Mouse (Mus musculus): ENCODE measurements around the gene 2410137M14Rik. TPM values are rescaled to one million over a fixed set of nuclear protein-coding genes. Genes with fewer than 3 reads are reported as not detected.
"Not testable (repeated sequence)": the region's sequence is repeated elsewhere in the genome, so short reads cannot be mapped to it uniquely, and the experiment has no call there.

The 2410137M14Rik gene
- not detected for total RNA-seq (2021)
- long read RNA-seq, experiment 1, result 0 reads
- long read RNA-seq, experiment 2, result 0 reads

DNA sequence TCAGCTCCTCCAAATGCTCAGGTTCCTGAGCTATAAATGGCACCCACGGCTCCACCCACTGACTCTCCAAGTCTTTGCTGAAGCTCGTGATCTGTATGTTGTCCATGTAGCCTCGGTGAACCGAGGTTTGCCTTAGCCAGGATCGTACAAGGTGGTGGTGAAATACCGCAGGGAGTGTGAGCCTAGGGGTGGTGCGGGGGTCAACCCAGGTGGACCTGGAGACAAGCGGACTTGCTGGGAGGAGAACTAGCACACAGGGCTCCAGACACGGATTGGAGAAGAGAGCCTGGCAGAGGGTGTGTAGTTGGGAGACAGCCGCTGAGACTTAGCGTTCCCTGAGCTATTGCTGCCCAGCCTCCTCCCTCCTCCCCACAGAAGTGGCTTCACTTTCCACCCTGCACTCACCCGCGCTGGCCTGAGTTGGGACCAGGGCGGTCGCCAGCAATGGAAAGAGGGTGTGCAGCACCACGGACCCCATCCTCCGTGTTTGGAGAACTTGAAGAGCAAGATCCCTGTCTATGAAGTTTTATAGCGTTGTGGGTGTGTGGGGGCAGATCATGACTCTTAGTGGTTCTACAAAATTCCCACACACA is at the start of gene 2410137M14Rik:
TSS of gene 2410137M14Rik (minus strand) at position 17 of the 593 bp plus-strand sequence.
- DNase-seq (ENCODE audit: low spot score in 2 of 2), result peak; percentile 19 to 30

GRCm38 (mm10) chr17:37029162-37029561 is 48.1 kb upstream of the 2410137M14Rik start:
- no peak for DNase-seq (ENCODE audit: low spot score in 2 of 2)
- intact Hi-C loops (cut with DNase I), result no loop called here

More for the DNA sequence above, at the start of gene 2410137M14Rik:
- intact Hi-C loops (cut with DNase I), result no loop called here

- intact Hi-C loops (cut with DNase I), result no loop called here
- DNase-seq (ENCODE audit: low spot score in 2 of 2), result peak; percentile 95 to 98
Observed at GRCm38 (mm10) chr17:37028683-37029120, 47.7 kb upstream of the 2410137M14Rik start.

GRCm38 (mm10) chr17:37028212-37028611 is 47.2 kb upstream of the 2410137M14Rik start:
- no peak for DNase-seq (ENCODE audit: low spot score in 2 of 2)
- intact Hi-C loops (cut with DNase I), result no loop called here

DNA sequence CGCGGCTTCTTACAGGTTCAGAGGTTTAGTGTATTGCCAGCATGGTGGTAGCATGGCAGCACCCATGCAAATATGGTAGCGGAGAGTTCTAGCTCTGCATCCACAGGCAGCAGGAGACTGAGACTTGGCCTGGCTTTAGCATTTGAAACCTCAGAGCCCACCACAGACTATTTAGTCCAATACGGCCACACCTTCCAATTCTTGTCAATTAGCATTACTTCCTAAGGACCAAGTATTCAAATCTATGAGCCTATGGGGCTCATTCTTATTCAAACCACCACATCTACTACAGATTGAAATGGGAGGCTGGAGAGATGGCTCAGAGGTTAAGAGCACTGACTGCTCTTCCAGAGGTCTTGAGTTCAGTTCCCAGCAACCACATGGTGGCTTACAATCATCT is 46.4 kb upstream of the 2410137M14Rik start:
- intact Hi-C loops (cut with DNase I), result no loop called here
- DNase-seq (ENCODE audit: low spot score in 2 of 2), result no peak

DNA sequence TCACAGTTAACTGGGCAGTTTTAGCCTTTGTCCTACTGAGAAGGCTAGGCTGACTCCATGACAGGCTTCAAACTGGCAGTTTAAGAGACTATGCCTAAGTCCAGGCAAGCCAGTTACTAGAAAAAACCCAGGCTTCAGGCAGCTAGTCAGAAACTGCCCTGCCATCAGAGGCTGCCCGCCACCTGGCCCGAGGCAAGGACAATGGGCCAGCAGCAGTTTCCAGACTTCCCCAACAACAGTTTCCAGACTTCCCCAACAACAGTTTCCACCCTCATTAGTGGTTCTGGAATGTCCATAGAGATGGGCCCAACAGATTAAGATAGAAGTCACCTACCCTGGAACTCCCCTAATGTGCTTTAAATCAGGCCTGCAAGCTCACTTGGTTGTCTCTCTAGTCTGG is 45.4 kb upstream of the 2410137M14Rik start:
- intact Hi-C loops (cut with DNase I), result no loop called here
- DNase-seq (ENCODE audit: low spot score in 2 of 2), result no peak

DNA sequence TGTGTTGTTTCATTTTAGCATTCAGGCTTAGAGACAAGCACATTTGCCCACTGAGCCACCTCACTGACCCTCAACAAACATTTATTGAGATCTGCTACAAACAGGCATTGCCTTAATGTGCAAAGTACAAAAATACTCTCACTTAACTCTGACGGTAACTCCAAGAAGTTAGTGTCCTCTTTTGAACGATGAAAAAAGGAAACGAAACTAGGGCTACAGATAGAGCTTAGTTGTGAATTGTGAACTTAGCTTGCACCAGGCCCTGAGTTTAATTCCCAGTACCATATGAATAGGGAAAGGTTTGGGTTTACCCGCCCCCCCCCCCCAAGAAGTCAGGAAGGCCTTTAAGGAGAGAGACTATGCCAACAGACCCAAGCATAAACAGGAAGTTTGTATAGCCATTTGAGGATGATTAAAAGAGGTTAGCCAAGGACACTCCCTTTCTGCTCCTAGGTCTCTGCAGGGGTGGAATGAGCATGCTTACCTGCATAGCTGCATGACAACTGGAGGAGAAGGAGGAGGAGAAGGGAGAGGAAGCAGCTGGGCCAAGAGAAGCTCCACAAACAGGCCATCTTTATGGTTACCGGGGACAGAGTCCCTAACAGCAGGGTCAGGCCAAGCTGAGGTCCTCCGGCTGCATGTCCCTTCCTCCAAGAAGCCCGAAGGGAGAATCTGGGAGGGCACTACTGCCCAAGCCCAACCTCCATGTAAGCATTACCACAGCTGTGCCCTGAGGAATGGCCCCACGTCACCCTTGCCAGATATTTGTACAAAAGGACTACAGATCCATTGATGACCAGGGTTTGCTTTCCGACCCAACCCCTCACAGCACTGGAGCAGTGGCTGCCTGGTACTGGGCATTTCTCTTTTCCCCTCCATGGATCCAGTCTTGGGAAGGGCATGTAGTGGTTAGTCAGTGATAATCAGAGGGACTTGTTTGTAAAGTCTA is 41.9 kb upstream of the 2410137M14Rik start, which contains the start of gene Mog:
TSS of gene Mog (minus strand) at position 771 of the 949 bp plus-strand sequence.
- intact Hi-C loops (cut with DNase I), result no loop called here
- DNase-seq (ENCODE audit: low spot score in 2 of 2), result no peak

GRCm38 (mm10) chr17:37019242-37019641 is 38.2 kb upstream of the 2410137M14Rik start:
- DNase-seq (ENCODE audit: low spot score in 2 of 2), result peak in 1 of 2 experiments; percentile 68
- intact Hi-C loops (cut with DNase I), result not testable (repeated sequence)

DNA sequence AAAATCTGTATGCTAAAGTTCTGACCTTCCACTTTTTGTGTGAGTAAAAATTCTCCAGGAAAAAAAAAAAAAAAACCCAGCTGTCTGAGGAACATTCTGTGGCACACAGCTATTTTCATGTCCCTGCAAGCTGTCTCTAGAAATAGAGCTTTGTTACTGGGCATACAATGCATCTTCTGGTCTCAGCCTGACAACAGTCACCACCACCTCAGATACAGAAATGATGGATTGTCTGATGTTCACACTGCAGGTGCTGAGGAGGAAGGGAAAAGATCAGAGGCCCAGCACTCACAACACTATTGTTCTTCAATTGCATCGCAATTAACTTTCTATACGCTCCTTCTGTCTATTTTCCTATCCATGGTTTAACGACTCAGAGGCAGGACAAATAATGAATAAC is 37.3 kb upstream of the 2410137M14Rik start:
- intact Hi-C loops (cut with DNase I), result no loop called here
- DNase-seq (ENCODE audit: low spot score in 2 of 2), result peak; percentile 9 to 75

GRCm38 (mm10) chr17:37016333-37016732 is 35.3 kb upstream of the 2410137M14Rik start:
- intact Hi-C loops (cut with DNase I), result no loop called here
- DNase-seq (ENCODE audit: low spot score in 2 of 2), result no peak

DNA sequence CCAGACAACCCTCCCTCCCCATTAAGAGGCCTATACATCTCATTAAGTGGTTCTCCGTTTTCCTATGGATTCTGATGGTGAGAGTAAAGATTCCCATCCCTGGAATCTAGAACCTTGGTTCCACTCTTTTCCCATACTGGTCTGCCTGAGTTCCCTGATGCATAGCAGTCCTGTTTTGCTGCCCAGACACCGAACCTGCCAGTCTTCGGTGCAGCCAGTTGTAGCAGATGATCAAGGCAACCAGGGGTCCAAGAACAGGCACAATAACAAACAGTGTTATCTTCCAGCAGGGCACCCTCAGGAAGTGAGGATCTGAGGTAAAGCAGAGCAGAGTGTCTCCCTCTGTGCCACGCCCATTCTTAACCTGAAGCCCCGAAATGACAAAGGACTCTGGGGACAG is 31.1 kb upstream of the 2410137M14Rik start:
- intact Hi-C loops (cut with DNase I), result no loop called here

DNA sequence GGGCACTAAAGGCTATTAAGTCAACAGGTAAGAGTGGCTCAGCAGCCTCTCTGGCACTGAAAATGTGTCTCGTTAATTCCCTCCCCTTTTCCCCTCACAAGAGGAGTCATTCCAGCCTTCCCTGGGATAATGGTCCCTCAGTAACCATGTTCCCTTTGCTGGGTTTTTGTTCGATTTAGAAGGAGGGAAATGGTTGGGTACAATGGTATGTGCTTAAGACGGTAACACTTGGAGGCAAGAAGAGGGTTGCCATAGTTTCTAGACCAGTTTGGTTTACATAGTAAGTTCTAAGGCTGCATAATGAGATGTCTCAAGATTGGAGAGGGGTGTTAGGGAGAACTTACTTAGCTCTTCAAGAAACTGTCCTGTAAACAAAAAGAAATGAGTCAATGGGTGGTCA is 30.7 kb upstream of the 2410137M14Rik start:
- DNase-seq (ENCODE audit: low spot score in 2 of 2), result no peak
- intact Hi-C loops (cut with DNase I), result no loop called here

More for the DNA sequence above, 31.1 kb upstream of the 2410137M14Rik start:
- DNase-seq (ENCODE audit: low spot score in 2 of 2), result no peak

- no peak for DNase-seq (ENCODE audit: low spot score in 2 of 2)
- intact Hi-C loops (cut with DNase I), result no loop called here
Observed at GRCm38 (mm10) chr17:37009460-37010042, 28.5 kb upstream of the 2410137M14Rik start.

GRCm38 (mm10) chr17:37008161-37008560 is 27.1 kb upstream of the 2410137M14Rik start:
- intact Hi-C loops (cut with DNase I), result no loop called here
- DNase-seq (ENCODE audit: low spot score in 2 of 2), result no peak

GRCm38 (mm10) chr17:37003366-37003765 is 22.3 kb upstream of the 2410137M14Rik start:
- intact Hi-C loops (cut with DNase I), result loop anchor here (2.0 kb wide), 1 partner anchor 43 kb away; no protein-coding TSS in a partner anchor

GRCm38 (mm10) chr17:37002364-37003330 is 21.6 kb upstream of the 2410137M14Rik start:
- intact Hi-C loops (cut with DNase I), result loop anchor here (2.0 kb wide), 1 partner anchor 44 kb away; no protein-coding TSS in a partner anchor

More at GRCm38 (mm10) chr17:37003366-37003765, 22.3 kb upstream of the 2410137M14Rik start:
- DNase-seq (ENCODE audit: low spot score in 2 of 2), result no peak

GRCm38 (mm10) chr17:37000863-37001262 is 19.8 kb upstream of the 2410137M14Rik start, which contains the start of gene Zfp57:
Zfp57 (plus strand) TSS chr17:37001163.
- intact Hi-C loops (cut with DNase I), result no loop called here
- no peak for DNase-seq (ENCODE audit: low spot score in 2 of 2)

More at GRCm38 (mm10) chr17:37002364-37003330, 21.6 kb upstream of the 2410137M14Rik start:
- DNase-seq (ENCODE audit: low spot score in 2 of 2), result peak; percentile 35 to 41

DNA sequence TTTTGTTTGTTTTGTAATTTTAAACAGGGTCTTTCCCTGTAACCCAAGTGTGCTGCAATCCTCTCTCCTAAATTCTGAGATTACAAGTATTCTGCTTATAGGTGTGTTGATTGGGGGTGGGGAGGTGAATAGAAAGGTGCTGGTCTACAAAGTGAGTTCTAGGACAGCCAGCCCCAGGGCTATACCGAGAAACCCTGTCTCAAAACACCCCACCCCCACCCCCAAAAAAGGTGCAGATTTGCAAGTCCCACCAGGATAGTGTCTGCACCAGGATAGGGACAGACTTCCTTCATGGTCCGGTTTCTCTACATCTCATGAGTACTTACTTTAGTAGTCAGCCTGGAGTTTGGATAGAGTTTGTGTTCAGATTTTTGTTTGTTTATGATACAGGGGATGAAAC is 17.4 kb upstream of the 2410137M14Rik start:
- intact Hi-C loops (cut with DNase I), result no loop called here

More for the DNA sequence above, 17.4 kb upstream of the 2410137M14Rik start:
- no peak for DNase-seq (ENCODE audit: low spot score in 2 of 2)
